Mouse (Mus musculus) layer of hippocampus, adult 2 months (tissue): Measurements from ENCODE around the gene Pomgnt2. TPM values are rescaled to one million over a fixed set of nuclear protein-coding genes. Genes with fewer than 3 reads are reported as not detected.

Source experiments
- DNase-seq, 2 experiments: peaks; one replicate each; pipeline ENCODE4 v3.0.0; 2022; ENCODE audit warnings: low spot score in 2 of 2
- H3K27ac ChIP-seq: fragments of 200-600 bp; 2 replicates; pipeline ENCODE4 v1.8.1; 2022
- H3K4me3 ChIP-seq: fragments of 200-600 bp; 2 replicates; pipeline ENCODE4 v1.8.1; 2022; ENCODE audit warnings: mild to moderate bottlenecking
- CTCF ChIP-seq: fragments of 200-600 bp; conservative IDR thresholded peaks from 2 replicates; pipeline ENCODE4 v1.8.1; 2022; ENCODE audit warnings: antibody characterized with exemption, mild to moderate bottlenecking, moderate library complexity
- total RNA-seq, 2 experiments: library from RNA; stranded (reverse); gene quantifications; 2 replicates each; pipeline ENCODE4 v1.2.3; 2021

Gene Pomgnt2
- total RNA-seq, 2 experiments from 2014 or later: 41.4 to 41.7 TPM

- no peak for DNase-seq
- TF ChIP-seq CTCF: no peak
- Histone ChIP-seq H3K27ac (0 out of 2 replicates have a peak overlapping the region, but pooled peaks have one; percentile 18), H3K4me3 (no peak overlapping the region)
Measured at GRCm38 (mm10) chr9:121981466-121982105, 15.3 kb downstream of the Pomgnt2 start.

- no peak for DNase-seq
- Histone ChIP-seq H3K27ac (no peak overlapping the region), H3K4me3 (no peak overlapping the region)
- TF ChIP-seq CTCF: no peak
Measured at GRCm38 (mm10) chr9:121981046-121981445, 15.9 kb downstream of the Pomgnt2 start.

- no peak for TF ChIP-seq CTCF
- Histone ChIP-seq H3K27ac (peak overlapping the region; percentile 85; the same call in 1 of the 2 replicates), H3K4me3 (no peak overlapping the region)
- no peak for DNase-seq
Measured at GRCm38 (mm10) chr9:121975321-121975720, 21.6 kb downstream of the Pomgnt2 start.

GRCm38 (mm10) chr9:121974141-121974986 is 22.5 kb downstream of the Pomgnt2 start:
- Histone ChIP-seq H3K27ac (peak overlapping the region; percentile 85), H3K4me3 (no peak overlapping the region)
- TF ChIP-seq CTCF: no peak
- peak; percentile 36 to 63 for DNase-seq

GRCm38 (mm10) chr9:121973207-121973606 is 23.7 kb downstream of the Pomgnt2 start:
- DNase-seq: no peak

GRCm38 (mm10) chr9:121969841-121970381 is 27.0 kb downstream of the Pomgnt2 start:
- DNase-seq: no peak
- Histone ChIP-seq H3K4me3 (no peak overlapping the region), H3K27ac (peak overlapping the region; percentile 73; the same call in 1 of the 2 replicates)
- no peak for TF ChIP-seq CTCF

More at GRCm38 (mm10) chr9:121973207-121973606, 23.7 kb downstream of the Pomgnt2 start:
- Histone ChIP-seq H3K27ac (peak overlapping the region; percentile 85), H3K4me3 (no peak overlapping the region)
- TF ChIP-seq CTCF: no peak

GRCm38 (mm10) chr9:121968258-121968657 is 28.7 kb downstream of the Pomgnt2 start:
- Histone ChIP-seq H3K4me3 (no peak overlapping the region), H3K27ac (no peak overlapping the region)
- no peak for TF ChIP-seq CTCF
- DNase-seq: no peak

- Histone ChIP-seq H3K4me3 (no peak overlapping the region), H3K27ac (no peak overlapping the region)
- no peak for DNase-seq
- no peak for TF ChIP-seq CTCF
Measured at GRCm38 (mm10) chr9:121964941-121965340, 32.0 kb downstream of the Pomgnt2 start.

- no peak for DNase-seq
- Histone ChIP-seq H3K27ac (no peak overlapping the region), H3K4me3 (no peak overlapping the region)
- TF ChIP-seq CTCF: no peak
Measured at GRCm38 (mm10) chr9:121959966-121960635, 36.8 kb downstream of the Pomgnt2 start.

GRCm38 (mm10) chr9:121952596-121952995 is 44.3 kb downstream of the Pomgnt2 start:
- DNase-seq: no peak
- no peak for TF ChIP-seq CTCF
- H3K27ac ChIP-seq: peak overlapping the region; percentile 61
- no peak overlapping the region for H3K4me3 ChIP-seq

GRCm38 (mm10) chr9:121951114-121951423 is 45.8 kb downstream of the Pomgnt2 start:
- Histone ChIP-seq H3K27ac (peak overlapping the region; percentile 83), H3K4me3 (peak overlapping the region; percentile 41)
- DNase-seq: no peak
- no peak for TF ChIP-seq CTCF

GRCm38 (mm10) chr9:121950418-121951113 is 46.3 kb downstream of the Pomgnt2 start, which contains the start of gene Fam198a:
Gene Fam198a, plus strand, starts transcription at chr9:121950988.
- Histone ChIP-seq H3K27ac (peak within 1 kb of the TSS; percentile 83), H3K4me3 (peak within 1 kb of the TSS; percentile 41)
- no peak for TF ChIP-seq CTCF
- DNase-seq: peak; percentile 30 to 53
